Mouse (Mus musculus) cerebellum, adult 2 months (tissue): ENCODE measurements around the gene Gm49392. TPM values are rescaled to one million over a fixed set of nuclear protein-coding genes. Genes with fewer than 3 reads are reported as not detected.
"Not testable (repeated sequence)": the region's sequence is repeated elsewhere in the genome, so short reads cannot be mapped to it uniquely, and the experiment has no call there.

Source experiments
- DNase-seq, 2 experiments: peaks; one replicate each; pipeline ENCODE4 v3.0.0; 2021
- H3K27ac ChIP-seq: fragments of 200-500 bp; 2 replicates; pipeline ENCODE4 v1.5.1; 2012; ENCODE audit warnings: low read length, control low read depth, inconsistent platforms; ENCODE audit not compliant: insufficient read depth
- H3K27me3 ChIP-seq: fragments of 200-500 bp; 2 replicates; pipeline ENCODE4 v1.6.1; 2012; ENCODE audit warnings: inconsistent platforms, mild to moderate bottlenecking, low read length, moderate library complexity; ENCODE audit not compliant: control insufficient read depth, insufficient read depth
- H3K4me1 ChIP-seq: fragments of 200-500 bp; 2 replicates; pipeline ENCODE4 v1.6.1; 2011; ENCODE audit warnings: low read length; ENCODE audit not compliant: control insufficient read depth, insufficient read depth
- H3K4me3 ChIP-seq: fragments of 200-500 bp; replicated peaks from 2 replicates; pipeline ENCODE3; 2011; ENCODE audit warnings: mild to moderate bottlenecking, low read depth, low read length, control low read depth; ENCODE audit not compliant: insufficient read depth
- CTCF ChIP-seq: fragments of 200-500 bp; IDR thresholded peaks from 2 replicates; pipeline ENCODE4 v1.5.1; 2011; ENCODE audit warnings: low read depth, mild to moderate bottlenecking, control low read depth, low read length, moderate library complexity, borderline replicate concordance; ENCODE audit not compliant: insufficient read depth
- POLR2A ChIP-seq: fragments of 200-500 bp; IDR thresholded peaks from 2 replicates; pipeline ENCODE4 v1.6.1; 2011; ENCODE audit warnings: low read length, control low read depth, borderline replicate concordance; ENCODE audit not compliant: insufficient read depth
- WGBS: fragments of 180-500 bp; shearing (Covaris S2); methylation state at CpG from one replicate; pipeline ENCODE4 v1.1.7; 2018; 5-methylcytosine and 5-hydroxymethylcytosine counted together
- polyA plus RNA-seq: library from polyadenylated mRNA; depleted of rRNA; stranded (reverse); fragments of >200 nt; gene quantifications from 2 replicates; pipeline ENCODE4 v1.2.3, GENCODE M21; 2012; rRNA removed

Gene Gm49392
- 0.17 TPM in 1 of 2 replicates, not detected in the other for polyA plus RNA-seq

- not testable (repeated sequence) for H3K4me1 ChIP-seq, H3K27ac ChIP-seq, H3K27me3 ChIP-seq, DNase-seq, H3K4me3 ChIP-seq
- WGBS: 76% methylated on average over 8 of the region's 8 CpGs
Measured at GRCm38 (mm10) chr13:60896794-60897193, at the start of gene Gm49392. Gm49392 (minus strand) TSS chr13:60896894.

GRCm38 (mm10) chr13:60941884-60942283, 45.2 kb upstream of the Gm49392 start, which contains the start of gene Tpbpa:
Tpbpa (minus strand) TSS chr13:60941984.
- not testable (repeated sequence) for H3K4me3 ChIP-seq, DNase-seq, H3K27me3 ChIP-seq, H3K27ac ChIP-seq, H3K4me1 ChIP-seq
- WGBS: 64% methylated on average over 3 of the region's 3 CpGs

GRCm38 (mm10) chr13:60936500-60936901, 39.8 kb upstream of the Gm49392 start, which contains the start of the genes Gm49391 and Ctla2a:
Gm49391 (minus strand) TSS chr13:60936571.
Ctla2a (minus strand) TSS chr13:60936625.
- H3K27me3 ChIP-seq: no peaks in the 10 kb centered on the region
- no peaks in the 10 kb centered on the region for H3K4me1 ChIP-seq
- TF ChIP-seq CTCF (no peak), POLR2A (no peak)
- WGBS: 66% methylated on average over 5 of the region's 5 CpGs
- DNase-seq: no peak
- no peak within 1 kb of the TSS for H3K4me3 ChIP-seq
- no peak within 1 kb of the TSS for H3K27ac ChIP-seq

GRCm38 (mm10) chr13:60935490-60935889, 38.8 kb upstream of the Gm49392 start, which contains the start of gene Gm49393:
Gm49393 (minus strand) TSS chr13:60935590.
- H3K27ac ChIP-seq, DNase-seq, H3K27me3 ChIP-seq, H3K4me3 ChIP-seq, H3K4me1 ChIP-seq: not testable (repeated sequence)
- 68% methylated on average over 2 of the region's 2 CpGs for WGBS

- not testable (repeated sequence) for H3K4me3 ChIP-seq, H3K4me1 ChIP-seq, H3K27ac ChIP-seq, H3K27me3 ChIP-seq, DNase-seq
- 88% methylated on average over 2 of the region's 2 CpGs for WGBS
Measured at GRCm38 (mm10) chr13:60904780-60905179, 8.1 kb upstream of the Gm49392 start, which contains the start of gene Tpbpb. Tpbpb (minus strand) TSS chr13:60904880.

- H3K27ac ChIP-seq: no peak within 1 kb of the TSS
- peak in 1 of 2 experiments; percentile 1 for DNase-seq
- WGBS: 82% methylated on average over 3 of the region's 3 CpGs
Measured at GRCm38 (mm10) chr13:60897328-60897727, 634 bp upstream of the Gm49392 start, which contains the start of gene Ctla2b. Ctla2b (minus strand) TSS chr13:60897447.

GRCm38 (mm10) chr13:60895406-60896160, 1.1 kb downstream of the Gm49392 start:
- no peak for TF ChIP-seq CTCF
- TF ChIP-seq POLR2A: no peak
- no peak for DNase-seq
- Histone ChIP-seq H3K4me3 (no peak overlapping the region), H3K27me3 (no peaks in the 10 kb centered on the region), H3K4me1 (no peaks in the 10 kb centered on the region), H3K27ac (no peak overlapping the region)

More at GRCm38 (mm10) chr13:60897328-60897727, 634 bp upstream of the Gm49392 start, which contains the start of gene Ctla2b:
- H3K4me1 ChIP-seq: no peaks in the 10 kb centered on the region
- no peaks in the 10 kb centered on the region for H3K27me3 ChIP-seq
- TF ChIP-seq POLR2A (no peak), CTCF (no peak)
- no peak within 1 kb of the TSS for H3K4me3 ChIP-seq

- H3K27me3 ChIP-seq: no peaks in the 10 kb centered on the region
- no peaks in the 10 kb centered on the region for H3K4me1 ChIP-seq
- no peak overlapping the region for H3K4me3 ChIP-seq
- WGBS: 95% methylated on average over 1 of the region's 1 CpGs
- DNase-seq: no peak
- no peak overlapping the region for H3K27ac ChIP-seq
- TF ChIP-seq POLR2A: no peak
- TF ChIP-seq CTCF: no peak
Measured at GRCm38 (mm10) chr13:60892301-60892700, 4.4 kb downstream of the Gm49392 start.

- Histone ChIP-seq H3K4me3 (no peak within 1 kb of the TSS), H3K27ac (no peak within 1 kb of the TSS), H3K4me1 (no peaks in the 10 kb centered on the region), H3K27me3 (no peaks in the 10 kb centered on the region)
- DNase-seq: no peak
- TF ChIP-seq CTCF (no peak), POLR2A (no peak)
- 61% methylated on average over 1 of the region's 1 CpGs for WGBS
Measured at GRCm38 (mm10) chr13:60864281-60864680, 32.4 kb downstream of the Gm49392 start, which contains the start of gene 4930486L24Rik. 4930486L24Rik (minus strand) TSS chr13:60864475.
